Mouse (Mus musculus) megakaryocyte, embryonic 14.5 days (primary cell): ENCODE data around the gene Hoxa7.

Source experiments
- FLI1 ChIP-seq: IDR thresholded peaks from 2 replicates; pipeline ENCODE4 v1.6.1; 2012; ENCODE audit warnings: low read length, inconsistent platforms, mixed read lengths
- GATA1 ChIP-seq: IDR thresholded peaks from 3 replicates; pipeline ENCODE4 v1.6.1; 2012; ENCODE audit warnings: mixed read lengths, low read length, inconsistent platforms, borderline replicate concordance

GRCm38 (mm10) chr6:52211961-52212360 is 9.7 kb downstream of the Hoxa7 start:
- TF ChIP-seq GATA1 (no peak), FLI1 (no peak)
